Mouse (Mus musculus): ENCODE data around the gene Lnpk. TPM values are rescaled to one million over a fixed set of nuclear protein-coding genes. Genes with fewer than 3 reads are reported as not detected.

The Lnpk gene
- polyA plus RNA-seq, 1 experiment = 7.1 TPM

- H3K4me3 ChIP-seq (ENCODE audit: insufficient read depth, poor library complexity, severe bottlenecking) = no peak overlapping the region
- no peaks in the 10 kb centered on the region for H3K27me3 ChIP-seq (ENCODE audit: control insufficient read depth, insufficient read depth, insufficient read length)
- H3K79me3 ChIP-seq (ENCODE audit: low read depth) = no peaks in the 10 kb centered on the region
- no peaks in the 10 kb centered on the region for H3K79me2 ChIP-seq (ENCODE audit: control insufficient read depth, insufficient read depth)
- no peaks in the 10 kb centered on the region for H3K36me3 ChIP-seq (ENCODE audit: control insufficient read depth, insufficient read depth)
- no peak overlapping the region for H3ac ChIP-seq (ENCODE audit: control insufficient read depth, insufficient read length, low read depth)
- no peak for TF ChIP-seq CEBPB (IDR thresholded peaks at IDR 0.05; ENCODE audit: low read depth)
- no peak for TF ChIP-seq MAX (IDR thresholded peaks at IDR 0.05)
- no peak for TF ChIP-seq MYOD1 (IDR thresholded peaks at IDR 0.05; ENCODE audit: control insufficient read depth, insufficient read length, low read depth)
- no peak for TF ChIP-seq CTCF (IDR thresholded peaks at IDR 0.05; ENCODE audit: control insufficient read depth, insufficient read depth, insufficient read length)
- no peak for TF ChIP-seq FOSL1 (IDR thresholded peaks at IDR 0.05; ENCODE audit: insufficient read depth, low read length, poor library complexity, severe bottlenecking)
- no peak for TF ChIP-seq USF1 (IDR thresholded peaks at IDR 0.05; ENCODE audit: low read depth)
- no peak for TF ChIP-seq MYOG (IDR thresholded peaks at IDR 0.05; ENCODE audit: control insufficient read depth, extremely low read depth, insufficient read length)
Observed at GRCm38 (mm10) chr2:74596094-74596493, 16.9 kb upstream of the Lnpk start.

- Histone ChIP-seq H3K27me3 (ENCODE audit: control insufficient read depth, insufficient read depth, insufficient read length) (no peaks in the 10 kb centered on the region), H3K36me3 (ENCODE audit: control insufficient read depth, insufficient read depth) (no peaks in the 10 kb centered on the region), H3K79me3 (ENCODE audit: low read depth) (peaks cover 42% of the 10 kb centered on the region), H3K79me2 (ENCODE audit: control insufficient read depth, insufficient read depth) (peaks cover 54% of the 10 kb centered on the region), H3ac (ENCODE audit: control insufficient read depth, insufficient read length, low read depth) (peak overlapping the region; percentile 78), H3K4me3 (ENCODE audit: insufficient read depth, poor library complexity, severe bottlenecking) (peak overlapping the region; percentile 90)
- no peak for TF ChIP-seq FOSL1 (IDR thresholded peaks at IDR 0.05; ENCODE audit: insufficient read depth, low read length, poor library complexity, severe bottlenecking)
Observed at GRCm38 (mm10) chr2:74578146-74578842, 941 bp downstream of the Lnpk start.

- H3K27me3 ChIP-seq (ENCODE audit: control insufficient read depth, insufficient read depth, insufficient read length) = no peaks in the 10 kb centered on the region
- no peak overlapping the region for H3K4me3 ChIP-seq (ENCODE audit: insufficient read depth, poor library complexity, severe bottlenecking)
- H3K79me2 ChIP-seq (ENCODE audit: control insufficient read depth, insufficient read depth) = peaks cover 52% of the 10 kb centered on the region
- H3K36me3 ChIP-seq (ENCODE audit: control insufficient read depth, insufficient read depth) = peaks cover 37% of the 10 kb centered on the region
- H3ac ChIP-seq (ENCODE audit: control insufficient read depth, insufficient read length, low read depth) = no peak overlapping the region
- TF ChIP-seq MYOD1 (IDR thresholded peaks at IDR 0.05; ENCODE audit: control insufficient read depth, insufficient read length, low read depth) = no peak
- no peak for TF ChIP-seq CEBPB (IDR thresholded peaks at IDR 0.05; ENCODE audit: low read depth)
- TF ChIP-seq FOSL1 (IDR thresholded peaks at IDR 0.05; ENCODE audit: insufficient read depth, low read length, poor library complexity, severe bottlenecking) = no peak
- TF ChIP-seq CTCF (IDR thresholded peaks at IDR 0.05; ENCODE audit: control insufficient read depth, insufficient read depth, insufficient read length) = no peak
- TF ChIP-seq MYOG (IDR thresholded peaks at IDR 0.05; ENCODE audit: control insufficient read depth, extremely low read depth, insufficient read length) = no peak
- TF ChIP-seq MAX (IDR thresholded peaks at IDR 0.05) = no peak
- TF ChIP-seq USF1 (IDR thresholded peaks at IDR 0.05; ENCODE audit: low read depth) = no peak
- H3K79me3 ChIP-seq (ENCODE audit: low read depth) = peaks cover 21% of the 10 kb centered on the region
Observed at GRCm38 (mm10) chr2:74570390-74570789, 8.8 kb downstream of the Lnpk start.

- H3K27me3 ChIP-seq (ENCODE audit: control insufficient read depth, insufficient read depth, insufficient read length) = no peaks in the 10 kb centered on the region
- no peak overlapping the region for H3K4me3 ChIP-seq (ENCODE audit: insufficient read depth, poor library complexity, severe bottlenecking)
- TF ChIP-seq USF1 (IDR thresholded peaks at IDR 0.05; ENCODE audit: low read depth) (no peak), CEBPB (IDR thresholded peaks at IDR 0.05; ENCODE audit: low read depth) (no peak), CTCF (IDR thresholded peaks at IDR 0.05; ENCODE audit: control insufficient read depth, insufficient read depth, insufficient read length) (no peak), MYOG (IDR thresholded peaks at IDR 0.05; ENCODE audit: control insufficient read depth, extremely low read depth, insufficient read length) (no peak), FOSL1 (IDR thresholded peaks at IDR 0.05; ENCODE audit: insufficient read depth, low read length, poor library complexity, severe bottlenecking) (no peak), MYOD1 (IDR thresholded peaks at IDR 0.05; ENCODE audit: control insufficient read depth, insufficient read length, low read depth) (no peak), MAX (IDR thresholded peaks at IDR 0.05) (no peak)
- H3K36me3 ChIP-seq (ENCODE audit: control insufficient read depth, insufficient read depth) = peaks cover 23% of the 10 kb centered on the region
- no peak overlapping the region for H3ac ChIP-seq (ENCODE audit: control insufficient read depth, insufficient read length, low read depth)
- H3K79me2 ChIP-seq (ENCODE audit: control insufficient read depth, insufficient read depth) = peaks cover 14% of the 10 kb centered on the region
- peaks cover 4% of the 10 kb centered on the region for H3K79me3 ChIP-seq (ENCODE audit: low read depth)
Observed at GRCm38 (mm10) chr2:74559822-74560221, 19.4 kb downstream of the Lnpk start.

GRCm38 (mm10) chr2:74559092-74559491 lies 20.1 kb downstream of the Lnpk start:
- H3K79me2 ChIP-seq (ENCODE audit: control insufficient read depth, insufficient read depth) = peaks cover 14% of the 10 kb centered on the region
- H3ac ChIP-seq (ENCODE audit: control insufficient read depth, insufficient read length, low read depth) = no peak overlapping the region
- no peak overlapping the region for H3K4me3 ChIP-seq (ENCODE audit: insufficient read depth, poor library complexity, severe bottlenecking)
- peaks cover 30% of the 10 kb centered on the region for H3K36me3 ChIP-seq (ENCODE audit: control insufficient read depth, insufficient read depth)
- peaks cover 2% of the 10 kb centered on the region for H3K79me3 ChIP-seq (ENCODE audit: low read depth)
- no peaks in the 10 kb centered on the region for H3K27me3 ChIP-seq (ENCODE audit: control insufficient read depth, insufficient read depth, insufficient read length)
- TF ChIP-seq MYOG (IDR thresholded peaks at IDR 0.05; ENCODE audit: control insufficient read depth, extremely low read depth, insufficient read length) (no peak), MAX (IDR thresholded peaks at IDR 0.05) (no peak), CTCF (IDR thresholded peaks at IDR 0.05; ENCODE audit: control insufficient read depth, insufficient read depth, insufficient read length) (no peak), CEBPB (IDR thresholded peaks at IDR 0.05; ENCODE audit: low read depth) (no peak), USF1 (IDR thresholded peaks at IDR 0.05; ENCODE audit: low read depth) (no peak), MYOD1 (IDR thresholded peaks at IDR 0.05; ENCODE audit: control insufficient read depth, insufficient read length, low read depth) (no peak), FOSL1 (IDR thresholded peaks at IDR 0.05; ENCODE audit: insufficient read depth, low read length, poor library complexity, severe bottlenecking) (no peak)

GRCm38 (mm10) chr2:74557451-74557850 lies 21.8 kb downstream of the Lnpk start:
- TF ChIP-seq MAX (IDR thresholded peaks at IDR 0.05) = no peak
- TF ChIP-seq CTCF (IDR thresholded peaks at IDR 0.05; ENCODE audit: control insufficient read depth, insufficient read depth, insufficient read length) = no peak
- TF ChIP-seq USF1 (IDR thresholded peaks at IDR 0.05; ENCODE audit: low read depth) = no peak
- no peak for TF ChIP-seq MYOG (IDR thresholded peaks at IDR 0.05; ENCODE audit: control insufficient read depth, extremely low read depth, insufficient read length)
- no peak for TF ChIP-seq CEBPB (IDR thresholded peaks at IDR 0.05; ENCODE audit: low read depth)
- TF ChIP-seq FOSL1 (IDR thresholded peaks at IDR 0.05; ENCODE audit: insufficient read depth, low read length, poor library complexity, severe bottlenecking) = no peak
- no peak for TF ChIP-seq MYOD1 (IDR thresholded peaks at IDR 0.05; ENCODE audit: control insufficient read depth, insufficient read length, low read depth)
- Histone ChIP-seq H3K79me2 (ENCODE audit: control insufficient read depth, insufficient read depth) (peaks cover 14% of the 10 kb centered on the region), H3K79me3 (ENCODE audit: low read depth) (peaks cover 4% of the 10 kb centered on the region), H3K36me3 (ENCODE audit: control insufficient read depth, insufficient read depth) (peaks cover 46% of the 10 kb centered on the region), H3K27me3 (ENCODE audit: control insufficient read depth, insufficient read depth, insufficient read length) (no peaks in the 10 kb centered on the region), H3ac (ENCODE audit: control insufficient read depth, insufficient read length, low read depth) (no peak overlapping the region), H3K4me3 (ENCODE audit: insufficient read depth, poor library complexity, severe bottlenecking) (no peak overlapping the region)

Measured in C2C12 (cell line).